Mouse (Mus musculus): ENCODE measurements around the gene Lmna. TPM values are rescaled to one million over a fixed set of nuclear protein-coding genes. Genes with fewer than 3 reads are reported as not detected.

The Lmna gene
- polyA plus RNA-seq, 1 experiment from 2014 or later: 109 TPM

MicroRNAs within 50 kb of the gene (microRNA counts, 519-probe panel; counts per million panel counts)
- 460 counts per million, percentile 65 among the panel's probes with 10 or more counts for microRNA mmu-miR-1905

Small RNAs within 50 kb of the gene (microRNA-seq; reads per million reads assigned to microRNA genes)
- gene Mir1905 (not detected), gene Mir7011 (not detected)

Other genes with a start within 250 kb of the Lmna start
- not detected in 2 replicates for gene Gm38392, start 222.7 kb downstream of the Lmna start, polyA plus RNA-seq (2016; fragmentation: Nextera tagmentation; extraction: Ambion mirVana)
- 16.1 and 16.9 TPM in 2 replicates for gene Tsacc, start 213.0 kb downstream of the Lmna start, polyA plus RNA-seq (2016; fragmentation: Nextera tagmentation; extraction: Ambion mirVana)
- 600 and 614 TPM in 2 replicates for gene Cct3, start 212.8 kb downstream of the Lmna start, polyA plus RNA-seq (2016; fragmentation: Nextera tagmentation; extraction: Ambion mirVana)
- gene Glmp, start 184.9 kb downstream of the Lmna start, polyA plus RNA-seq (2016; fragmentation: Nextera tagmentation; extraction: Ambion mirVana): 169 and 174 TPM in 2 replicates
- gene Tmem79, start 173.8 kb downstream of the Lmna start, polyA plus RNA-seq (2016; fragmentation: Nextera tagmentation; extraction: Ambion mirVana): 4.5 and 4.8 TPM in 2 replicates
- gene Smg5, start 173.7 kb downstream of the Lmna start, polyA plus RNA-seq (2016; fragmentation: Nextera tagmentation; extraction: Ambion mirVana): 65.1 and 74.4 TPM in 2 replicates
- 2.8 and 3.3 TPM in 2 replicates for gene Paqr6, start 145.4 kb downstream of the Lmna start, polyA plus RNA-seq (2016; fragmentation: Nextera tagmentation; extraction: Ambion mirVana)
- gene Bglap3, start 137.2 kb downstream of the Lmna start, polyA plus RNA-seq (2016; fragmentation: Nextera tagmentation; extraction: Ambion mirVana): 0.17 TPM in 1 of 2 replicates, not detected in the other
- gene Bglap2, start 131.3 kb downstream of the Lmna start, polyA plus RNA-seq (2016; fragmentation: Nextera tagmentation; extraction: Ambion mirVana): not detected in 2 replicates
- not detected in 2 replicates for gene Bglap, start 125.5 kb downstream of the Lmna start, polyA plus RNA-seq (2016; fragmentation: Nextera tagmentation; extraction: Ambion mirVana)
- gene Pmf1, start 99.6 kb downstream of the Lmna start, polyA plus RNA-seq (2016; fragmentation: Nextera tagmentation; extraction: Ambion mirVana): 130 and 133 TPM in 2 replicates
- 17.0 and 17.3 TPM in 2 replicates for gene Slc25a44, start 84.8 kb downstream of the Lmna start, polyA plus RNA-seq (2016; fragmentation: Nextera tagmentation; extraction: Ambion mirVana)
- gene Sema4a, start 48.8 kb downstream of the Lmna start, polyA plus RNA-seq (2016; fragmentation: Nextera tagmentation; extraction: Ambion mirVana): 7.5 and 9.0 TPM in 2 replicates
- 36.3 and 37.7 TPM in 2 replicates for gene Mex3a, start 22.4 kb upstream of the Lmna start, polyA plus RNA-seq (2016; fragmentation: Nextera tagmentation; extraction: Ambion mirVana)
- 4.0 and 5.5 TPM in 2 replicates for gene Rab25, start 38.3 kb upstream of the Lmna start, polyA plus RNA-seq (2016; fragmentation: Nextera tagmentation; extraction: Ambion mirVana)
- gene Lamtor2, start 43.1 kb upstream of the Lmna start, polyA plus RNA-seq (2016; fragmentation: Nextera tagmentation; extraction: Ambion mirVana): 144 and 146 TPM in 2 replicates
- gene Ubqln4, start 43.8 kb upstream of the Lmna start, polyA plus RNA-seq (2016; fragmentation: Nextera tagmentation; extraction: Ambion mirVana): 57.5 and 63.7 TPM in 2 replicates
- gene Ssr2, start 65.9 kb upstream of the Lmna start, polyA plus RNA-seq (2016; fragmentation: Nextera tagmentation; extraction: Ambion mirVana): 184 and 185 TPM in 2 replicates
- gene Arhgef2, start 96.0 kb upstream of the Lmna start, polyA plus RNA-seq (2016; fragmentation: Nextera tagmentation; extraction: Ambion mirVana): 117 and 123 TPM in 2 replicates
- not detected in 2 replicates for gene Rxfp4, start 143.2 kb upstream of the Lmna start, polyA plus RNA-seq (2016; fragmentation: Nextera tagmentation; extraction: Ambion mirVana)
- 116 and 117 TPM in 2 replicates for gene Khdc4, start 175.8 kb upstream of the Lmna start, polyA plus RNA-seq (2016; fragmentation: Nextera tagmentation; extraction: Ambion mirVana)
- gene Rit1, start 206.9 kb upstream of the Lmna start, polyA plus RNA-seq (2016; fragmentation: Nextera tagmentation; extraction: Ambion mirVana): 46.2 and 51.6 TPM in 2 replicates